Mouse (Mus musculus) MEL (cell line): ENCODE measurements around the gene Zg16. TPM values are rescaled to one million over a fixed set of nuclear protein-coding genes. Genes with fewer than 3 reads are reported as not detected.

Experiments used
- DNase-seq: peaks from one replicate; pipeline ENCODE4 v3.0.0; 2011; ENCODE audit warnings: low read depth, low spot score
- H3K27ac ChIP-seq: 2 replicates; pipeline ENCODE4 v1.5.1; 2012; ENCODE audit warnings: low read depth, mild to moderate bottlenecking, control low read depth, low read length, moderate library complexity; ENCODE audit not compliant: control insufficient read depth
- H3K27me3 ChIP-seq, 2 experiments: fragments of 150-350 bp in 1 of 2; sonication (generic) in 1 of 2; 2 replicates each; pipeline ENCODE4 v1.6.1; 2012; ENCODE audit warnings: low read length in 2 of 2, mild to moderate bottlenecking in 2 of 2, improper control_type of control experiment in 1 of 2, moderate library complexity in 1 of 2; ENCODE audit not compliant: insufficient read depth in 2 of 2, control insufficient read depth in 1 of 2
- H3K36me3 ChIP-seq, 2 experiments: 2 replicates each; pipeline ENCODE4 v1.6.1; 2012 to 2014; ENCODE audit warnings: low read length in 2 of 2, improper control_type of control experiment in 1 of 2, inconsistent platforms in 1 of 2, mild to moderate bottlenecking in 1 of 2; ENCODE audit not compliant: insufficient read depth in 2 of 2, control insufficient read depth in 1 of 2
- H3K4me1 ChIP-seq, 2 experiments: fragments of 150-350 bp in 1 of 2; sonication (generic) in 1 of 2; 2 replicates each; pipeline ENCODE4 v1.6.1; 2012; ENCODE audit warnings: low read length in 2 of 2, improper control_type of control experiment in 1 of 2, mild to moderate bottlenecking in 1 of 2; ENCODE audit not compliant: insufficient read depth in 2 of 2, control insufficient read depth in 1 of 2
- H3K4me3 ChIP-seq, 2 experiments: fragments of 150-350 bp in 1 of 2; sonication (generic) in 1 of 2; 2 replicates each; pipeline ENCODE4 v1.5.1; 2012; ENCODE audit warnings: low read depth in 2 of 2, low read length in 2 of 2, mild to moderate bottlenecking in 2 of 2, moderate library complexity in 2 of 2, control low read depth in 1 of 2, improper control_type of control experiment in 1 of 2; ENCODE audit not compliant: control insufficient read depth in 1 of 2, insufficient read depth in 1 of 2
- H3K79me2 ChIP-seq: 2 replicates; pipeline ENCODE4 v1.6.1; 2012; ENCODE audit warnings: mild to moderate bottlenecking, low read length, moderate library complexity; ENCODE audit not compliant: control insufficient read depth, poor library complexity, insufficient read depth
- H3K9ac ChIP-seq: 2 replicates; pipeline ENCODE4 v1.6.1; 2012; ENCODE audit warnings: low read depth, mild to moderate bottlenecking, control low read depth, low read length, moderate library complexity; ENCODE audit not compliant: control insufficient read depth, poor library complexity, severe bottlenecking
- H3K9me3 ChIP-seq: fragments of 150-350 bp; sonication (generic); replicated peaks from 2 replicates; pipeline ENCODE4 v1.6.1; 2012; ENCODE audit warnings: mild to moderate bottlenecking, low read length, improper control_type of control experiment, moderate library complexity; ENCODE audit not compliant: insufficient read depth
- BHLHE40 ChIP-seq: IDR thresholded peaks from 2 replicates; pipeline ENCODE4 v1.6.1; 2012; ENCODE audit warnings: low read depth, mild to moderate bottlenecking, inconsistent platforms, low read length, improper control_type of control experiment, borderline replicate concordance
- CHD1 ChIP-seq: IDR thresholded peaks from 2 replicates; pipeline ENCODE4 v1.6.1; 2012; ENCODE audit warnings: low read depth, mild to moderate bottlenecking, inconsistent platforms, low read length, improper control_type of control experiment
- CHD2 ChIP-seq: IDR thresholded peaks from 2 replicates; pipeline ENCODE4 v1.6.1; 2011; ENCODE audit warnings: low read length, improper control_type of control experiment
- E2F4 ChIP-seq: IDR thresholded peaks from 2 replicates; pipeline ENCODE4 v1.6.1; 2011; ENCODE audit warnings: low read depth, low read length, improper control_type of control experiment, borderline replicate concordance
- ELF1 ChIP-seq: IDR thresholded peaks from 2 replicates; pipeline ENCODE4 v1.6.1; 2014; ENCODE audit warnings: low read depth, mild to moderate bottlenecking, inconsistent platforms, low read length, improper control_type of control experiment, moderate library complexity
- EP300 ChIP-seq, 2 experiments: IDR thresholded peaks; 2 replicates each; pipeline ENCODE4 v1.6.1; 2011; ENCODE audit warnings: improper control_type of control experiment in 2 of 2, low read length in 2 of 2, low read depth in 1 of 2, mild to moderate bottlenecking in 1 of 2
- ETS1 ChIP-seq: IDR thresholded peaks from 2 replicates; pipeline ENCODE4 v1.6.1; 2012; ENCODE audit warnings: low read depth, mild to moderate bottlenecking, inconsistent platforms, low read length, improper control_type of control experiment, moderate library complexity
- GABPA ChIP-seq: IDR thresholded peaks from 2 replicates; pipeline ENCODE4 v1.6.1; 2012; ENCODE audit warnings: low read depth, mild to moderate bottlenecking, inconsistent platforms, low read length, improper control_type of control experiment, moderate library complexity
- GATA1 ChIP-seq: IDR thresholded peaks from 2 replicates; pipeline ENCODE4 v1.6.1; 2011; ENCODE audit warnings: low read depth, low read length, improper control_type of control experiment
- HCFC1 ChIP-seq: IDR thresholded peaks from 2 replicates; pipeline ENCODE4 v1.6.1; 2012; ENCODE audit warnings: low read depth, mild to moderate bottlenecking, inconsistent platforms, low read length, improper control_type of control experiment, moderate library complexity
- KAT2A ChIP-seq: conservative IDR thresholded peaks from 2 replicates; pipeline ENCODE4 v1.6.1; 2012; ENCODE audit warnings: low read depth, low read length, improper control_type of control experiment, inconsistent platforms
- MAFK ChIP-seq: IDR thresholded peaks from 2 replicates; pipeline ENCODE4 v1.6.1; 2011; ENCODE audit warnings: low read depth, mild to moderate bottlenecking, low read length, improper control_type of control experiment, borderline replicate concordance
- MAX ChIP-seq: IDR thresholded peaks from 2 replicates; pipeline ENCODE4 v1.6.1; 2011; ENCODE audit warnings: low read length, improper control_type of control experiment
- MEF2A ChIP-seq: IDR thresholded peaks from 2 replicates; pipeline ENCODE4 v1.6.1; 2014; ENCODE audit warnings: low read depth, mild to moderate bottlenecking, inconsistent platforms, low read length, improper control_type of control experiment; ENCODE audit not compliant: poor library complexity, insufficient replicate concordance, severe bottlenecking; ENCODE audit errors: extremely low read depth
- MXI1 ChIP-seq: IDR thresholded peaks from 2 replicates; pipeline ENCODE4 v1.6.1; 2011; ENCODE audit warnings: mild to moderate bottlenecking, low read depth, low read length, improper control_type of control experiment
- MYC ChIP-seq: IDR thresholded peaks from 2 replicates; pipeline ENCODE4 v1.6.1; 2011; ENCODE audit warnings: low read depth, mild to moderate bottlenecking, low read length, improper control_type of control experiment, moderate library complexity
- NELFE ChIP-seq: IDR thresholded peaks from 2 replicates; pipeline ENCODE4 v1.6.1; 2011; ENCODE audit warnings: low read depth, low read length, improper control_type of control experiment
- NRF1 ChIP-seq: IDR thresholded peaks from 2 replicates; pipeline ENCODE4 v1.6.1; 2014; ENCODE audit warnings: low read depth, mild to moderate bottlenecking, inconsistent platforms, low read length, improper control_type of control experiment, moderate library complexity; ENCODE audit not compliant: poor library complexity, insufficient read depth, severe bottlenecking
- POLR2A ChIP-seq, 2 experiments: IDR thresholded peaks; 2 replicates each; pipeline ENCODE4 v1.6.1; 2011 to 2012; ENCODE audit warnings: low read length in 2 of 2, mild to moderate bottlenecking in 2 of 2, control low read depth in 1 of 2, improper control_type of control experiment in 1 of 2, low read depth in 1 of 2, moderate library complexity in 1 of 2; ENCODE audit not compliant: control insufficient read depth in 1 of 2, insufficient read depth in 1 of 2, poor library complexity in 1 of 2
- POLR2AphosphoS5 ChIP-seq: IDR thresholded peaks from 2 replicates; pipeline ENCODE4 v1.6.1; 2012; ENCODE audit warnings: low read depth, borderline replicate concordance, mild to moderate bottlenecking, inconsistent platforms, low read length, moderate library complexity, mixed read lengths
- RAD21 ChIP-seq: IDR thresholded peaks from 2 replicates; pipeline ENCODE4 v1.6.1; 2011; ENCODE audit warnings: mild to moderate bottlenecking, low read depth, low read length, improper control_type of control experiment
- SIN3A ChIP-seq: IDR thresholded peaks from 2 replicates; pipeline ENCODE4 v1.6.1; 2012; ENCODE audit warnings: low read length, improper control_type of control experiment, inconsistent platforms
- SMC3 ChIP-seq: IDR thresholded peaks from 2 replicates; pipeline ENCODE4 v1.6.1; 2011; ENCODE audit warnings: low read depth, low read length, improper control_type of control experiment
- TCF12 ChIP-seq: IDR thresholded peaks from 2 replicates; pipeline ENCODE4 v1.6.1; 2014; ENCODE audit warnings: low read depth, mild to moderate bottlenecking, inconsistent platforms, low read length, improper control_type of control experiment, moderate library complexity
- USF1 ChIP-seq: IDR thresholded peaks from 2 replicates; pipeline ENCODE4 v1.6.1; 2014; ENCODE audit warnings: low read depth, mild to moderate bottlenecking, inconsistent platforms, low read length, improper control_type of control experiment, moderate library complexity
- ZC3H11A ChIP-seq: IDR thresholded peaks from 2 replicates; pipeline ENCODE4 v1.6.1; 2012; ENCODE audit warnings: low read depth, mild to moderate bottlenecking, inconsistent platforms, low read length, improper control_type of control experiment
- ZKSCAN1 ChIP-seq: IDR thresholded peaks from 2 replicates; pipeline ENCODE4 v1.6.1; 2012; ENCODE audit warnings: low read depth, mild to moderate bottlenecking, inconsistent platforms, low read length, improper control_type of control experiment, moderate library complexity
- ZMIZ1 ChIP-seq: IDR thresholded peaks from 2 replicates; pipeline ENCODE4 v1.6.1; 2012; ENCODE audit warnings: low read depth, mild to moderate bottlenecking, inconsistent platforms, low read length, improper control_type of control experiment, moderate library complexity
- ZNF384 ChIP-seq: IDR thresholded peaks from 2 replicates; pipeline ENCODE4 v1.6.1; 2012; ENCODE audit warnings: low read depth, mild to moderate bottlenecking, inconsistent platforms, low read length, improper control_type of control experiment
- polyA plus RNA-seq, 2 experiments: library from polyadenylated mRNA; stranded (reverse) in 1 of 2; unstranded in 1 of 2; fragments of >175 nt in 1 of 2; fragments of >200 nt in 1 of 2; gene quantifications; 2 replicates each; pipeline versions ENCODE4 v1.2.1 to v1.2.4; 2012; ENCODE audit warnings: low replicate concordance in 2 of 2, low read depth in 1 of 2; ENCODE audit not compliant: insufficient read length in 2 of 2, insufficient read depth in 1 of 2, missing spikeins in 1 of 2
- total RNA-seq: library from RNA; depleted of rRNA; stranded (reverse); fragments of 300-350 nt; gene quantifications from 2 replicates; pipeline ENCODE4 v1.2.3, GENCODE M21; 2012

Gene Zg16
- total and polyA plus RNA-seq, 3 experiments, result 50.4 to 89.3 TPM; not detected in 1

- 0 out of 2 replicates have a peak, but pooled peaks have one; percentile 6 for TF ChIP-seq SMC3
- no peak for TF ChIP-seq NRF1
- H3K4me1 ChIP-seq, result peaks cover 28 to 41% of the 10 kb centered on the region in 2 experiments
- peak overlapping the region; percentile 50 to 69 for H3K4me3 ChIP-seq
- peak overlapping the region; percentile 98 for H3K27ac ChIP-seq
- no peaks in the 10 kb centered on the region for H3K27me3 ChIP-seq
- no peaks in the 10 kb centered on the region for H3K9me3 ChIP-seq
- H3K36me3 ChIP-seq, result peaks cover 22 to 47% of the 10 kb centered on the region in 2 experiments
- peak; percentile 47 for DNase-seq
- peak overlapping the region; percentile 78 for H3K9ac ChIP-seq
- peaks cover 34% of the 10 kb centered on the region for H3K79me2 ChIP-seq
Measured at GRCm38 (mm10) chr7:127027885-127028284, 59.2 kb downstream of the Zg16 start.

- Histone ChIP-seq H3K27me3 (no peaks in the 10 kb centered on the region), H3K4me3 (peak within 1 kb of the TSS; percentile 59 to 86), H3K9ac (peak within 1 kb of the TSS; percentile 97), H3K36me3 (peaks cover 20 to 53% of the 10 kb centered on the region in 2 experiments), H3K9me3 (no peaks in the 10 kb centered on the region), H3K79me2 (peaks cover 39% of the 10 kb centered on the region), H3K27ac (peak within 1 kb of the TSS; percentile 98), H3K4me1 (peaks cover 28 to 49% of the 10 kb centered on the region in 2 experiments)
- DNase-seq, result peak; percentile 100
- TF ChIP-seq E2F4 (peak; percentile 93; the same call in 1 of the 2 replicates), GABPA (no peak), SMC3 (peak; percentile 19; the same call in 1 of the 2 replicates), MEF2A (no peak), ETS1 (peak; percentile 79), POLR2AphosphoS5 (no peak; the same call in 1 of the 2 replicates), TCF12 (peak; percentile 77), SIN3A (peak; percentile 90), NELFE (peak; percentile 23), CHD2 (peak; percentile 62), BHLHE40 (peak; percentile 15; the same call in 1 of the 2 replicates), POLR2A (IDR thresholded peaks at IDR 0.05; ENCODE audit: control insufficient read depth in 1 of 2, insufficient read depth in 1 of 2, low read depth in 1 of 2, low read length in 2 of 2, poor library complexity in 1 of 2) (peak; percentile 24 to 71; a peak in 2 of 4 replicates), RAD21 (no peak), ZKSCAN1 (no peak), ZC3H11A (no peak), ELF1 (0 out of 2 replicates have a peak, but pooled peaks have one; percentile 50), MAX (peak; percentile 73; the same call in 1 of the 2 replicates), USF1 (peak; percentile 69), CHD1 (no peak), MAFK (no peak), EP300 (IDR thresholded peaks at IDR 0.05; ENCODE audit: low read depth in 1 of 2, low read length in 2 of 2) (peak in 1 of 2 experiments; percentile 91; a peak in 2 of 4 replicates), MXI1 (no peak; the same call in 1 of the 2 replicates), ZNF384 (no peak), GATA1 (no peak), MYC (no peak), ZMIZ1 (peak; percentile 84), KAT2A (no peak; the same call in 1 of the 2 replicates), HCFC1 (peak; percentile 88)
Measured at GRCm38 (mm10) chr7:127026984-127027726, 60.0 kb downstream of the Zg16 start, which contains the start of gene Maz. Maz (minus strand) TSS chr7:127027037.
